Mouse (Mus musculus): Measurements from ENCODE around the gene Spata33. TPM values are rescaled to one million over a fixed set of nuclear protein-coding genes. Genes with fewer than 3 reads are reported as not detected.
"Not testable (repeated sequence)": the region's sequence is repeated elsewhere in the genome, so short reads cannot be mapped to it uniquely, and the experiment has no call there.

The Spata33 gene
- polyA plus RNA-seq, 1 experiment from 2014 or later, result 3.3 TPM

DNA sequence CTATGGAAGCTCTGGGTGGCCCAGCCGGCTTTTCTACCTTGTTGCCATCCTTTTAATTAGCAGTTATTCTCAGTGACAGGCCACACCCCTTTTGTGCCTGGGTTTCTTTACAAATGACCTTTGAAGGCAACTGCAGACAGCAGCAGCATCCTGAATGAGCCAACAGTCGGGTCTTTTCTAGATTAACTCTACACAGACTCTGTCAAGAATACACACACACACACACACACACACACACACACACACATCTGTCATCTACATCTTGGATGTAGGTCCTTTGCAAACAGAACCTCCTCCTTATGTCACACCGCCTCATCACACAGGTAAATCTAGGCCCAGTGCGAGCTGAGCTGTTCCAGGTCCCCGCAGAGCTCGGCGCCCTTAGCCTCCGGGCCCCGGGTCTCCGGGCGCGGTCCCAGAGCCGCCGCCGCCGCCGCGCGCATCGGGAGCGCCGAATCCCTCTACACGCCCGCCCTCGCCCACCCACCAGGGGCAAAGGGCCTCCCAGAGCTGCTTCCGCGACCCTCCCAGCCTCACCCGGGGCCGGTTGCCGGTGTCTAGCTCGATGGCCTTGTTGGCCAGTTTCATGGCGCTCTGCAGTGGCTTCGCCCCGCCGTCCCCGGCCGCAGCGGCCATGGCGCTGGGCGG lies 40.9 kb downstream of the Spata33 start:
- under 1% methylated on average over 40 of the region's 40 CpGs for WGBS
- H3K27me3 ChIP-seq (ENCODE audit: control insufficient read depth, insufficient read depth, low read length), result no peaks in the 10 kb centered on the region
- H3K4me2 ChIP-seq (ENCODE audit: low read depth, low read length), result peak overlapping the region; percentile 71
- H3K27ac ChIP-seq (ENCODE audit: low read length), result peak overlapping the region; percentile 86
- peaks cover 20% of the 10 kb centered on the region for H3K4me1 ChIP-seq (ENCODE audit: control insufficient read depth, insufficient read depth, low read length)
- H3K9ac ChIP-seq (ENCODE audit: low read length), result peak overlapping the region; percentile 99
- no peaks in the 10 kb centered on the region for H3K9me3 ChIP-seq (replicated peaks; ENCODE audit: control insufficient read depth, low read length)
- peaks cover 17% of the 10 kb centered on the region for H3K36me3 ChIP-seq (ENCODE audit: control insufficient read depth, insufficient read depth, low read length)
- peak overlapping the region; percentile 99 for H3K4me3 ChIP-seq (replicated peaks; ENCODE audit: low read length)
- ATAC-seq (ENCODE audit: insufficient read depth, low FRiP score), result peak; percentile 19; the same call in 1 of the 2 replicates

GRCm38 (mm10) chr8:123254099-123254885 lies 41.7 kb downstream of the Spata33 start, which contains the start of the genes Zfp276 and Vps9d1:
TSS of gene Zfp276 (plus strand) at chr8:123254195.
TSS of gene Vps9d1 (minus strand) at chr8:123254348.
- WGBS, result under 1% methylated on average over 98 of the region's 99 CpGs
- peak within 1 kb of the TSS; percentile 99 for H3K4me3 ChIP-seq (replicated peaks; ENCODE audit: low read length)
- H3K27me3 ChIP-seq (ENCODE audit: control insufficient read depth, insufficient read depth, low read length), result no peaks in the 10 kb centered on the region
- no peaks in the 10 kb centered on the region for H3K9me3 ChIP-seq (replicated peaks; ENCODE audit: control insufficient read depth, low read length)
- peak within 1 kb of the TSS; percentile 99 for H3K9ac ChIP-seq (ENCODE audit: low read length)
- peak within 1 kb of the TSS; percentile 94 for H3K4me2 ChIP-seq (ENCODE audit: low read depth, low read length)
- H3K4me1 ChIP-seq (ENCODE audit: control insufficient read depth, insufficient read depth, low read length), result peaks cover 20% of the 10 kb centered on the region
- H3K36me3 ChIP-seq (ENCODE audit: control insufficient read depth, insufficient read depth, low read length), result peaks cover 13% of the 10 kb centered on the region
- ATAC-seq (ENCODE audit: insufficient read depth, low FRiP score), result peak; percentile 96
- peak within 1 kb of the TSS; percentile 86 for H3K27ac ChIP-seq (ENCODE audit: low read length)

- H3K27ac ChIP-seq (ENCODE audit: low read length), result no peak overlapping the region
- H3K36me3 ChIP-seq (ENCODE audit: control insufficient read depth, insufficient read depth, low read length), result peaks cover 18% of the 10 kb centered on the region
- H3K27me3 ChIP-seq (ENCODE audit: control insufficient read depth, insufficient read depth, low read length), result no peaks in the 10 kb centered on the region
- no peaks in the 10 kb centered on the region for H3K9me3 ChIP-seq (replicated peaks; ENCODE audit: control insufficient read depth, low read length)
- 69% methylated on average over 6 of the region's 6 CpGs for WGBS
- peaks cover 20% of the 10 kb centered on the region for H3K4me1 ChIP-seq (ENCODE audit: control insufficient read depth, insufficient read depth, low read length)
- H3K9ac ChIP-seq (ENCODE audit: low read length), result peak overlapping the region; percentile 99
- peak overlapping the region; percentile 94 for H3K4me2 ChIP-seq (ENCODE audit: low read depth, low read length)
- peak overlapping the region; percentile 99 for H3K4me3 ChIP-seq (replicated peaks; ENCODE audit: low read length)
- ATAC-seq (ENCODE audit: insufficient read depth, low FRiP score), result no peak
Measured at GRCm38 (mm10) chr8:123255170-123255569, 42.5 kb downstream of the Spata33 start.

- Histone ChIP-seq H3K36me3 (ENCODE audit: control insufficient read depth, insufficient read depth, low read length) (peaks cover 13% of the 10 kb centered on the region), H3K4me1 (ENCODE audit: control insufficient read depth, insufficient read depth, low read length) (peaks cover 20% of the 10 kb centered on the region), H3K9me3 (replicated peaks; ENCODE audit: control insufficient read depth, low read length) (no peaks in the 10 kb centered on the region), H3K27me3 (ENCODE audit: control insufficient read depth, insufficient read depth, low read length) (no peaks in the 10 kb centered on the region), H3K9ac (ENCODE audit: low read length) (no peak overlapping the region), H3K4me3 (replicated peaks; ENCODE audit: low read length) (no peak overlapping the region), H3K27ac (ENCODE audit: low read length) (no peak overlapping the region), H3K4me2 (ENCODE audit: low read depth, low read length) (no peak overlapping the region)
- WGBS, result 80% methylated on average over 3 of the region's 3 CpGs
- no peak for ATAC-seq (ENCODE audit: insufficient read depth, low FRiP score)
Measured at GRCm38 (mm10) chr8:123257114-123257513, 44.5 kb downstream of the Spata33 start.

- H3K27me3 ChIP-seq (ENCODE audit: control insufficient read depth, insufficient read depth, low read length); H3K4me2 ChIP-seq (ENCODE audit: low read depth, low read length); H3K4me3 ChIP-seq (replicated peaks; ENCODE audit: low read length); H3K27ac ChIP-seq (ENCODE audit: low read length); H3K9me3 ChIP-seq (replicated peaks; ENCODE audit: control insufficient read depth, low read length); ATAC-seq (ENCODE audit: insufficient read depth, low FRiP score); H3K9ac ChIP-seq (ENCODE audit: low read length): not testable (repeated sequence)
- Histone ChIP-seq H3K4me1 (ENCODE audit: control insufficient read depth, insufficient read depth, low read length) (peaks cover 17% of the 10 kb centered on the region), H3K36me3 (ENCODE audit: control insufficient read depth, insufficient read depth, low read length) (peaks cover 13% of the 10 kb centered on the region)
- 85% methylated on average over 8 of the region's 8 CpGs for WGBS
Measured at GRCm38 (mm10) chr8:123257593-123257992, 45.0 kb downstream of the Spata33 start.

GRCm38 (mm10) chr8:123267926-123268656 lies 55.5 kb downstream of the Spata33 start:
- H3K4me1 ChIP-seq (ENCODE audit: control insufficient read depth, insufficient read depth, low read length), result no peaks in the 10 kb centered on the region; the same call in 1 of the 2 replicates
- no peaks in the 10 kb centered on the region for H3K9me3 ChIP-seq (replicated peaks; ENCODE audit: control insufficient read depth, low read length)
- no peaks in the 10 kb centered on the region for H3K27me3 ChIP-seq (ENCODE audit: control insufficient read depth, insufficient read depth, low read length)
- no peak overlapping the region for H3K27ac ChIP-seq (ENCODE audit: low read length)
- H3K4me3 ChIP-seq (replicated peaks; ENCODE audit: low read length), result no peak overlapping the region
- H3K36me3 ChIP-seq (ENCODE audit: control insufficient read depth, insufficient read depth, low read length), result peaks cover 27% of the 10 kb centered on the region
- H3K4me2 ChIP-seq (ENCODE audit: low read depth, low read length), result no peak overlapping the region
- H3K9ac ChIP-seq (ENCODE audit: low read length), result no peak overlapping the region
- WGBS, result 66% methylated on average over 14 of the region's 14 CpGs
- no peak for ATAC-seq (ENCODE audit: insufficient read depth, low FRiP score)

GRCm38 (mm10) chr8:123271147-123271546 lies 58.5 kb downstream of the Spata33 start:
- no peak overlapping the region for H3K4me3 ChIP-seq (replicated peaks; ENCODE audit: low read length)
- H3K27me3 ChIP-seq (ENCODE audit: control insufficient read depth, insufficient read depth, low read length), result no peaks in the 10 kb centered on the region
- WGBS, result 83% methylated on average over 10 of the region's 10 CpGs
- H3K27ac ChIP-seq (ENCODE audit: low read length), result no peak overlapping the region
- no peak for ATAC-seq (ENCODE audit: insufficient read depth, low FRiP score)
- H3K9ac ChIP-seq (ENCODE audit: low read length), result no peak overlapping the region
- H3K9me3 ChIP-seq (replicated peaks; ENCODE audit: control insufficient read depth, low read length), result no peaks in the 10 kb centered on the region
- no peaks in the 10 kb centered on the region; the same call in 1 of the 2 replicates for H3K4me1 ChIP-seq (ENCODE audit: control insufficient read depth, insufficient read depth, low read length)
- peaks cover 8% of the 10 kb centered on the region; the same call in 1 of the 2 replicates for H3K36me3 ChIP-seq (ENCODE audit: control insufficient read depth, insufficient read depth, low read length)
- H3K4me2 ChIP-seq (ENCODE audit: low read depth, low read length), result no peak overlapping the region

Data from stomach, embryonic 16.5 days (tissue).